Mouse (Mus musculus) forelimb bud, embryonic 11.5 days (tissue): Measurements from ENCODE around the gene Pmp22.

Experiments
- DNase-seq: peaks from one replicate; pipeline ENCODE4 v3.0.0-alpha.2; 2012; ENCODE audit warnings: low read depth, low spot score

Gene Pmp22

DNA sequence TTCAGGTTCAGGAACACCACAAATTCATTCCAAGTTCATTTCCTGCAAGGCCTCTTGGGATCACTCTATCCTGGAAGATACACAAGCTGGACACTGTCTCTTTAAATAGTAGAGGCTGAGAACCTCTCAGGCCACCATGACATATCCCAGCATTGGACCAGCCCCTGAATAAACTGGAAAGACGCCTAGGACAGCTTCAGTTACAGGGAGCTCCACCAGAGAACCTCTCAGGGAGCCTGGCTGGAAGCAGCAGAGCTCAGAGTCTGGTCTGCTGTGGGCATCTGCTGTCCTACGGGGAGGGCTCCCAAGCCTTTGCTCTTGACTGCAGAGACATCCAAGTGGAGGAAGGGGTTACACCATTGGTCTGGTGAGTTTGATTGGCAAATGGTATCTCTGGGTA, at the start of gene Pmp22:
Gene Pmp22 (plus strand): TSS at position 199 of the 400 bp plus-strand sequence.
- DNase-seq = no peak

DNA sequence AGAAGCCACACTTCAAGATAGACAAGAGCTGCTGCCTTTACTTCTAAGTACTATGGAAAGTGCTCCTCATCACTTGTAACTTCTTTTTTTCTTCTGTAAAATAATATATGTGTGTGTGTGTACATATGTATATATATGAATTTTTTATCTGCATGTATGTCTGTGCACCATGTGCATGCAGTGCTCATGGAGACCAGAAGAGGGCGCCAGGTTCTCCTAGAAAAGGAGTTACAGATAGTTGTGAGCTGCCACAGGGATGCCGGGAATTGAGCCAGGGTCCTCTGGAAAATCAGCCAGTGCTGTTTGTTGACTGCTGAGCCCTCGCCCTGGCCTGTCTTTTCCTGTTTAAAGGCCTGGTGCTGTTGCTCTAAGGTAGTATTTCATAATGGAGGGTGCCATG, 44.2 kb upstream of the Pmp22 start:
- no peak for DNase-seq

DNA sequence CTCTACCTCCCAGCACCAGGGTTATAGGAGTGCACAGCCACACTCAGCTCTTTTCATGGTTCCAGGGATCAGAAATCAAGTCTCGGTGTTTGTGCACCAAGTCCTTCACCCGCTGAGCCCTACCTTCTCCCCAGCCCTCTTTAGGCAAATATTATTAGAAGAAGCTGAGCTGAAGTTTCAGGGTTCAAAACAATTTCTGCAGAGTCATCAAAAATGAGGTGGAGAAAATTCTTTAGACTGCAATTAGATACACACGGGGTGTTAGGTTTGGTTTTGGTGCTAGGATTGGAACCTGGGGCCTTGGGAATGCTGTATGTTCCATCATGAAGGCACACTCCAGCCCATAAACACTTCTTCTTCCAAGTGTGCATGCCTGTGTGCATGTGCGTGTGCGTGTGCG, 40.1 kb upstream of the Pmp22 start:
- DNase-seq = no peak

DNA sequence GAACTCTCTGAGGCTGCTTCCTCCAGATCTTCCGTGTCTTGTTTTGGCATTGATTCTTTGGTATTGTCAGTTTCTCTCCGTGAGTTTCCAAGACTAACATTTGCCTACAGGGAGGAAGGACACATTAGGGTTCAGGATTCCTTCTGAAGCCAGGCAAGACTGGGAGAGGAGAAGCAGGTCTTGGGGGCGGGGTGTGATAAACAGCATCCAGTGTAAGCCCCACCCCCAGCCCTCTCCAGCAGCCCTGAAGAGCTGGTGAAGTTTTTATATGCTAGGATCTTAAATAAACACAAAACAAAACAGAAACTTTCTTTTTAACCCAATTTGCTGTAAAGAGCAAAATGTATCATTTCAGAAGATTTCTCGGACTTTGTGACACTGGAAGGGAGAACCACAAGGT, 38.6 kb upstream of the Pmp22 start:
- no peak for DNase-seq

GRCm38 (mm10) chr11:63090986-63091385, 37.8 kb upstream of the Pmp22 start:
- DNase-seq = no peak

GRCm38 (mm10) chr11:63092271-63092670, 36.5 kb upstream of the Pmp22 start:
- DNase-seq = no peak

GRCm38 (mm10) chr11:63093601-63094000, 35.2 kb upstream of the Pmp22 start:
- DNase-seq = no peak

DNA sequence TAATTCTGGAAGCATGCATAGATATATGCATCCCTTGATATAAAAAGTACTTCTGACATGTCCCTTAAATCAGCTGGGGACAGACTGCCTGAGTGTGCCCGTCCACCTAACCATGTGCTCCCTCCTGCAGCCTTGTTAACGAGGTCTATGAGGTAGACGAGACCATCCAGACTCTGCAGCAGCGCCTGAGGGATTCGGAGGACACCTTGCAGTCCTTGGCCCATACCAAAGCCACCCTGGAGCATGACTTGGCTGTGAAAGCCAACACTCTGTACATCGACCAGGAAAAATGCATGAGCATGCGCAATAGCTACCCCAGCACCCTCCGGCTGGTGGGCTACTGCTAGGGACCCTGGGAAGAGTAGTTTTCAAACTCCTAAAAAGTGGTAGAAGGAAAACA, 34.3 kb upstream of the Pmp22 start:
- no peak for DNase-seq

GRCm38 (mm10) chr11:63098016-63098415, 30.8 kb upstream of the Pmp22 start:
- DNase-seq = no peak

- no peak for DNase-seq
Measured at GRCm38 (mm10) chr11:63099390-63099789, 29.4 kb upstream of the Pmp22 start.

- DNase-seq = no peak
Measured at GRCm38 (mm10) chr11:63103256-63103655, 25.5 kb upstream of the Pmp22 start.

GRCm38 (mm10) chr11:63104026-63104425, 24.8 kb upstream of the Pmp22 start:
- DNase-seq = no peak

DNA sequence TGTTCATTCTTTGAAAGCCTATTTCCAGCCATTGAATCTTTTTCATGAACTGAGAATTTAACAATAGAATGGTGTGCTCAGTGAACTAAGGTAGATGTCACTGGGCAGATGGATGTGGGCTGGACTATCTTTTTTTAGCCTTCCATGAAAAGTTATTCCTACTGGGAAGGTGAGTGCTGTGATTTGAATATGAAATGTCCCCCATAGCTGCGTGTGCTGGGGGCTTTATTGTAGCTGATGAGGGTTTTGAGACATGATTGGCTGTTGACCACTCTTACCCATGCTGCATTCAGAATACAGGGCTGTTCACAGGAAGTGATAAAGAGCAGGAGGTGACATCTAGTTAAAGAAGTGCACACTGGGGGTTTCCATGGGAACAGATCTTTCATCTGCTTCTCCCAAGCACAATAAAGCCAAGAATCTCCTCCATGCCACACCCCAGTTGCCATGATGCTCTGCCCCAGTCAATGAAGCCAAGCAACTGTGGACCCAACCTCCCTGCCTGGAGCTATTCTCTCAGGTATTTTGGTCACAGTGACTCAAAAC, 19.5 kb upstream of the Pmp22 start:
- DNase-seq = no peak

DNA sequence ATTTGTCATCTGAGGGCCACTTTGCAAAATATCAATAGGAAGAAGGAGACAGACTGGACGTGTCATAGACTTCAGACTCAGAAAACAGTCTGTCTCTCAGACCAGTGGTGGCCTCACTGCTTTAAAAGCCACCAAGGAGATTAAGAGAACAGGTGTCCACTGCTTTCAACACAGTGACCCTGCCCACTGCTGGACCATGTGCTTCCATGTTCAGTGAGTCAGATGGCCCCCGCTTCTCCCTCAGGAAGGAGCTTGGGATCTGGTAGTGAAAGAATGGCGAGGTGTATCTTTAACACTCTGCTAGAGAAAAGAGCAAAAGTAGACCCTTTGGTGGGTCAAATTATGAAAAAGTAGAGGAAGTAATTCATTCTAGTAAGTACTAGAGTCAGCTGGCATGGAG, 18.5 kb upstream of the Pmp22 start:
- no peak for DNase-seq

DNA sequence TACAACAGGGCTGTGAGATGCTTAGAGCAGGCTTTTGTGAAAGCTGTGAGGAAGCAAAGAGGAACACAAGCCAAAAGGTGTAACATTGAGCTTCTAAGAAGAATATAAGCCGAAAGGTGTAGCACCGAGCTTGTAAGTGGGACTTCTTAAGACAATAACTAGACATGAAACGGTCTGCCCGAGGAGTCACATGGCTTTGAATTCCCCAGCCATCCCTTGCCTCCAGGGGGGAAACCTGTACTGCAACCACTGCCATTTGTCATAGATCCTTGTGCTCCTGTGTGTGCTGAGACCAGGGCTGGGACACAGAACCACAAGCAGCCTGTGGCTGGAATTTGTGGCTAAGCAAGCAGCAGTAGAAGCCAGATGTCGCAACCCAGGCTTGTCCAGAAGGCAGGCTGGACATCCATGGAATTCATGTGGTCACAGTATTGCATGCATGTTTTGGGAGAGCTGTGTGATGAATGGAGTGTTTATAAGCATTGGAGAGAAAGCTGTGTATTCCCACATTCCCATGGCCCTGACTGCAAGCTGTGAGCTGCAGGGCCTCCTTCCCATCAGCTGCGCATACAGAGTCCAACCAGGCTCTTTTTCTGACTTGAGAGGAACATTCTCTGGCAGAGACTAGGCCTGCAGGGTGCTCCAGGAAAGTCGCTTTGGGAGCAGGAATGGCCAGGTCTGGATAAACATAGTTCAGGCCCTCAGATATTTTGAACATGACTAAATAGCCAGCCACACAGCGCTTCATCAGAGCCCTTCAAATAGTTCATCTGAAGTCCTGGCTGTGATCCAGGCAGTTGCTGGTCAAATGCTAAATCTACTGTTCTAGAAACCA, 13.8 kb upstream of the Pmp22 start:
- no peak for DNase-seq

DNA sequence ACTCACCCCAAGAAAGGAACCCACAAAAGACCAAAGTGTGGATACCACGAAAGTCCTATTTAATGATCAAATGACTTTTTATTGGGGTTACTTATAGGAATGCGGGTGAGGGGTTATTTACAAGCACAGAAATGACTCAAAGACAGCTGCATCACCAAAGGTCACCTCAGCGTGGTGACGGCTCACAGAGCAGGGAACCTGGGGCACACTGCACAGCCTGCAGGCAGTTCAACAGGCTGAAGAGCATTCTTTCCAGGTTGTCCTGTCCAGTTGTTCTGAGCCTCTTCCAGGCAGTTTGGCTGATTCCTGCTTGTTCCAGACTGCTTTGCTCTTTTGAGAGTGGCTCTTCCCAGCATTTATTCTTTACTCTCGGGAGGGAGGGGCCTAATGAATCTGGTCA, 12.1 kb upstream of the Pmp22 start:
- DNase-seq = no peak

DNA sequence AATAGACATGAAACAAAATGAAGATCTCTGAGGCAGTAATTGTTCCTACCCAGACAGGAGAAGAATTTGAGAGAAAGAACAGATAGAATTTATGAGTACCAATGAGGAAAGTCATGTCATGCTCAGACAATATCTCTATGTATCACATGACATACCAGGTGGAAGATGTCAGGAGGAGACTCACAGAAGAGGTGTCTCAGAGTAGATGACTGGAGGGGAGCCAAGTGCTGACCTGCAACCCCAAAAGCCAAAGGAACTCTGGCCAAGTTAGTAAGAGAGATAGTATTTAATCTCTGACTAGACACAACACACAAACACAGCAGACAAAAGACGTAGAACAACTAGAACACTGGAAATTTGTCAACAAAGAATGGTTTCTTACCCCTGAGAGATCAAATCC, 11.5 kb upstream of the Pmp22 start:
- no peak for DNase-seq

- no peak for DNase-seq
Measured at GRCm38 (mm10) chr11:63119791-63120190, 9.0 kb upstream of the Pmp22 start.

- DNase-seq = no peak
Measured at GRCm38 (mm10) chr11:63122249-63122648, 6.5 kb upstream of the Pmp22 start.

GRCm38 (mm10) chr11:63122776-63123350, 5.9 kb upstream of the Pmp22 start:
- DNase-seq = no peak

DNA sequence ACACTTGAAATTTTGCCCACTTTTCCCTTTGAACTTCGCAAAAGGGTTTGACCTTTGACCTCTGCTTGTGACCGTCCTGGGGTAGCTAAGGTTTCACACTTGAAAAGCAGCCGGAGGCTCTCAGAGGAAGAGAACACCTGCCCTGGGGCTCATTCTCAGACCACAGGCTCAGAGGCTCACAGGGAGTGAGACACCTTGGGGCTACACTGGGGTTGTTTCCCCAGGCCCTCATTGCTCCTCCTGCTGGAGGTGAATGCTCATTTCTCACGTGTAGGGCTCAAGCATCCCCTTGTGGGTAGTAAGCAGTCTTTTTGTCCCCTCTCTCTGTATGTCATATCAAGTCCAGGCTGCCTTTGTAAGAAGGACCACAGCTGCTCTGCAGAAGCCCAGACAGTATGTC, 4.5 kb upstream of the Pmp22 start:
- DNase-seq = no peak

DNA sequence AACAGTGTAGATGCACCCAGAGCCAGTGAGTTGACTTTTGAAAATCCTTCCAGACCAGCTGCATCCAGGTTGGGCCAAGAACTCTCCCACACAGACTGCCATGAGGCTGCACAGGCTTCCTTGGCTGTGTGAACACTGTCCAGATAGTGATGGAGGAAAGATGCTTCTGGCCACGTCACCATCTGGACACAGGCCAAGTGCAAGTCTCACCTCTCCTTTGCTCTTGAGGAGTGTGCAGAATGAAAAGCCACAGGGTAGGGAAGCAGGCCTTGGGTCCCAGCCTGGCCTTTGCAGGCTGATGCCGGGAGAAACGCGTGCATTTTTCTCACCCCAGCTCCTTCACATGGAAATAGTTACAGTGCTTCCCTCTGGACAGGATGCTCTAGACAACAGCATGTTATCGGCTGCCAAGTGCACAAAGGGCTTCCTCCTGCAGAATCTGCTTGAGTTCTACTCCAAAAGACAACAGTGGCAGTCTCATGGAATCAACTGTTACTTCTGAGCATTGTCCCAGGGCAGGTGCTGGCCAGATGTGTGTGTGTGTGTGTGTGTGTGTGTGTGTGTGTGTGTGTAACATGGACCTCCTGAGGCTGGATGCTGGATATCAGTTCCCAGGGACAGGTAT, 2.8 kb upstream of the Pmp22 start:
- DNase-seq = no peak

DNA sequence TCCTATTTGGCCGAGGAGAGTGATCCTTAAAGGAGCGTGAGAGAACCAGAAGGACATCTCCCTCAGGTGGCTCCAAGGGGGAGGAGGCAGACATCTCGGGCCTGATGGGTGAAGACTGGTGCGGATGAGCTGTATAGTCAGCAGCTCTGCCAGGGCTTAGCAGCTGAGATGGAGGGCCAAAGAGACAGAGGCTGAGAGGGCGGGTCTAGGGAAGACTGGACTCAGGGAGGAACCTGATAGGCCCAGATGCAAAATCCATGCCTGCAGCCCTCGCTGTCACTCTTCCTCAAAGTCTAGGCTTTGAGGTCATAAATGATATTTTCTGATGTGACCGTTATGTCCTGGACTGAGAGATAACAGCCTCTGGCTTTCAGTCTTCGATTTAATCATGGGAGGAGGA, 1.8 kb upstream of the Pmp22 start:
- no peak for DNase-seq
